Mouse (Mus musculus) testis, adult 2 months (tissue): Measurements from ENCODE around the gene Gm10112. TPM values are rescaled to one million over a fixed set of nuclear protein-coding genes. Genes with fewer than 3 reads are reported as not detected.

Experiments used
- H3K27ac ChIP-seq: fragments of 200-500 bp; 2 replicates; pipeline ENCODE4 v1.5.1; 2012; ENCODE audit warnings: low read depth, low read length; ENCODE audit not compliant: control insufficient read depth, insufficient read depth
- H3K27me3 ChIP-seq: fragments of 200-500 bp; 2 replicates; pipeline ENCODE4 v1.6.1; 2012; ENCODE audit warnings: mild to moderate bottlenecking, low read length, moderate library complexity; ENCODE audit not compliant: control insufficient read depth, insufficient read depth
- H3K36me3 ChIP-seq: fragments of 200-500 bp; 2 replicates; pipeline ENCODE4 v1.6.1; 2012; ENCODE audit warnings: mild to moderate bottlenecking, low read length; ENCODE audit not compliant: control insufficient read depth, insufficient read depth
- H3K4me1 ChIP-seq: fragments of 200-500 bp; 2 replicates; pipeline ENCODE4 v1.6.1; 2012; ENCODE audit warnings: low read length; ENCODE audit not compliant: control insufficient read depth, insufficient read depth
- H3K4me3 ChIP-seq: fragments of 200-500 bp; 2 replicates; pipeline ENCODE4 v1.5.1; 2012; ENCODE audit warnings: low read depth, mild to moderate bottlenecking, low read length, moderate library complexity, mixed read lengths; ENCODE audit not compliant: control insufficient read depth
- CTCF ChIP-seq: fragments of 200-500 bp; IDR thresholded peaks from 2 replicates; pipeline ENCODE4 v1.5.1; 2012; ENCODE audit warnings: low read depth, mild to moderate bottlenecking, inconsistent platforms, low read length, moderate library complexity; ENCODE audit not compliant: control insufficient read depth, insufficient read depth, insufficient replicate concordance
- POLR2A ChIP-seq: fragments of 200-500 bp; IDR thresholded peaks from 2 replicates; pipeline ENCODE4 v1.6.1; 2012; ENCODE audit warnings: low read depth, mild to moderate bottlenecking, inconsistent platforms, low read length, moderate library complexity; ENCODE audit not compliant: control insufficient read depth
- polyA plus RNA-seq: library from polyadenylated mRNA; depleted of rRNA; stranded (reverse); fragments of >200 nt; gene quantifications from 2 replicates; pipeline ENCODE4 v1.2.3, GENCODE M21; 2012; rRNA removed

Gene Gm10112
- polyA plus RNA-seq: not detected in 2 replicates

GRCm38 (mm10) chrX:111168040-111168439 lies at the start of gene Gm10112:
Gene Gm10112 (plus strand): TSS chrX:111168340.
- Histone ChIP-seq H3K4me3 (no peak within 1 kb of the TSS), H3K27me3 (no peaks in the 10 kb centered on the region), H3K4me1 (no peaks in the 10 kb centered on the region), H3K27ac (no peak within 1 kb of the TSS), H3K36me3 (no peaks in the 10 kb centered on the region)
- TF ChIP-seq POLR2A (no peak), CTCF (no peak)

GRCm38 (mm10) chrX:111189574-111189973 lies 21.4 kb downstream of the Gm10112 start:
- Histone ChIP-seq H3K27me3 (no peaks in the 10 kb centered on the region), H3K4me3 (no peak overlapping the region), H3K4me1 (no peaks in the 10 kb centered on the region), H3K36me3 (no peaks in the 10 kb centered on the region), H3K27ac (no peak overlapping the region)
- TF ChIP-seq CTCF (no peak), POLR2A (no peak)

DNA sequence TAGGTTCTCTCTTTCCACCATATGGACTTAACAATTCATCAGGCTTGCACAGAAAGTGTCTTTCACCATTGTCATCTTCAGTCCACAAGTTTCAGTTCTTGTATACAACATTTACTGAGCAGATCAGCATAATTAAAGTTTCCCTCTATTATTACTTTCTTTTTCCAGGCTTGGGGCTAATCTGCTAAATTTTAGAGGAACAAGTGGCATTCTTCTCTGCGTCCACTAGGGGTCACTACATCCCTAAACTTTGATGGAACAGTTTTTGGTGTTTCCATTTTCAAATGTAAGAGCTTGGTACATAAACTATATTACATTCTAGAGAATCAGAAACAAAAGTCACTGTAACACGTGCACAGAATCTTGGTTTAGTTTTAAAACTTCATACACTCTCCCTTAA lies 28.2 kb downstream of the Gm10112 start:
- TF ChIP-seq POLR2A: no peak
- no peak for TF ChIP-seq CTCF
- Histone ChIP-seq H3K27ac (no peak overlapping the region), H3K4me3 (no peak overlapping the region), H3K4me1 (no peaks in the 10 kb centered on the region), H3K27me3 (no peaks in the 10 kb centered on the region), H3K36me3 (no peaks in the 10 kb centered on the region)

GRCm38 (mm10) chrX:111210225-111210624 lies 42.1 kb downstream of the Gm10112 start:
- TF ChIP-seq CTCF (no peak), POLR2A (no peak)
- Histone ChIP-seq H3K27ac (no peak overlapping the region), H3K4me1 (no peaks in the 10 kb centered on the region), H3K27me3 (no peaks in the 10 kb centered on the region), H3K4me3 (no peak overlapping the region), H3K36me3 (no peaks in the 10 kb centered on the region)

Other genes starting within 250 kb of the Gm10112 start
- 1.6 and 2.7 TPM in 2 replicates for gene Cylc1, start 57.9 kb upstream of the Gm10112 start, polyA plus RNA-seq